Mouse (Mus musculus): ENCODE data around the gene Tfr2.
A peak's percentile ranks its signal among the peaks of the same experiment; 100 is the strongest.

The Tfr2 gene

GRCm38 (mm10) chr5:137623937-137624530 is 54.4 kb downstream of the Tfr2 start:
- DNase-seq (ENCODE audit: low spot score in 2 of 2) = no peak

- DNase-seq (ENCODE audit: low spot score in 2 of 2) = no peak
Observed at GRCm38 (mm10) chr5:137627991-137628390, 58.4 kb downstream of the Tfr2 start.

GRCm38 (mm10) chr5:137628498-137629305 is 59.1 kb downstream of the Tfr2 start, which contains the start of the genes Fbxo24, Lrch4 and Gm20605:
Gene Fbxo24, minus strand, starts transcription at chr5:137629002.
Gene Lrch4, plus strand, starts transcription at chr5:137629121.
Gene Gm20605, plus strand, starts transcription at chr5:137629175.
- DNase-seq (ENCODE audit: low spot score in 2 of 2) = peak; percentile 99 to 100

- peak in 1 of 2 experiments; percentile 62 for DNase-seq (ENCODE audit: low spot score in 2 of 2)
Observed at GRCm38 (mm10) chr5:137629306-137629721, 59.7 kb downstream of the Tfr2 start.

GRCm38 (mm10) chr5:137629906-137630545 is 60.4 kb downstream of the Tfr2 start:
- no peak for DNase-seq (ENCODE audit: low spot score in 2 of 2)

- no peak for DNase-seq (ENCODE audit: low spot score in 2 of 2)
Observed at GRCm38 (mm10) chr5:137630602-137631001, 61.0 kb downstream of the Tfr2 start.

- no peak for DNase-seq (ENCODE audit: low spot score in 2 of 2)
Observed at GRCm38 (mm10) chr5:137631171-137631570, 61.5 kb downstream of the Tfr2 start.

- no peak for DNase-seq (ENCODE audit: low spot score in 2 of 2)
Observed at GRCm38 (mm10) chr5:137631591-137631990, 62.0 kb downstream of the Tfr2 start.

GRCm38 (mm10) chr5:137633397-137634084 is 63.9 kb downstream of the Tfr2 start:
- no peak for DNase-seq (ENCODE audit: low spot score in 2 of 2)

All from frontal cortex, postnatal 10 days (tissue).